Mouse (Mus musculus) brain, embryonic 14.5 days (tissue): ENCODE data around the gene Dpf3.

ENCODE experiments used
- CTCF ChIP-seq: fragments of 200-500 bp; IDR thresholded peaks from 2 replicates; pipeline ENCODE4 v1.5.1; 2012; ENCODE audit warnings: inconsistent platforms, mild to moderate bottlenecking, moderate library complexity, borderline replicate concordance; ENCODE audit not compliant: insufficient read depth, insufficient read length; ENCODE audit errors: extremely low read depth
- POLR2A ChIP-seq: fragments of 200-500 bp; IDR thresholded peaks from 2 replicates; pipeline ENCODE4 v1.6.1; 2012; ENCODE audit warnings: mild to moderate bottlenecking, inconsistent platforms, borderline replicate concordance; ENCODE audit not compliant: poor library complexity, insufficient read depth, insufficient read length, severe bottlenecking; ENCODE audit errors: extremely low read depth

GRCm38 (mm10) chr12:83405374-83406125 is 82.0 kb downstream of the Dpf3 start:
- TF ChIP-seq POLR2A (no peak), CTCF (no peak)
